Mouse (Mus musculus) bone marrow macrophage, adult 2 months (primary cell): ENCODE data around the gene Cd68. TPM values are rescaled to one million over a fixed set of nuclear protein-coding genes. Genes with fewer than 3 reads are reported as not detected.
A peak's percentile ranks its signal among the peaks of the same experiment; 100 is the strongest.

Source experiments
- H3K27ac ChIP-seq: 2 replicates; pipeline ENCODE4 v1.5.1; 2012; ENCODE audit warnings: low read depth, low read length; ENCODE audit not compliant: insufficient read depth
- H3K4me1 ChIP-seq: 2 replicates; pipeline ENCODE4 v1.6.1; 2012; ENCODE audit warnings: low read length; ENCODE audit not compliant: control insufficient read depth, insufficient read depth
- H3K4me3 ChIP-seq: 2 replicates; pipeline ENCODE4 v1.5.1; 2012; ENCODE audit warnings: mild to moderate bottlenecking, low read length, moderate library complexity; ENCODE audit not compliant: insufficient read depth
- CTCF ChIP-seq: IDR thresholded peaks from 2 replicates; pipeline ENCODE4 v1.5.1; 2012; ENCODE audit warnings: low read depth, mild to moderate bottlenecking, low read length, moderate library complexity
- POLR2A ChIP-seq: IDR thresholded peaks from 2 replicates; pipeline ENCODE4 v1.6.1; 2012; ENCODE audit warnings: mild to moderate bottlenecking, low read depth, low read length, borderline replicate concordance
- polyA plus RNA-seq: library from polyadenylated mRNA; stranded (reverse); fragments of >200 nt; gene quantifications from 2 replicates; pipeline ENCODE4 v1.2.4, GENCODE M21; 2012; ENCODE audit not compliant: missing spikeins, insufficient read depth, insufficient read length

Gene Cd68
- polyA plus RNA-seq, 1 experiment: 1,598 TPM

DNA sequence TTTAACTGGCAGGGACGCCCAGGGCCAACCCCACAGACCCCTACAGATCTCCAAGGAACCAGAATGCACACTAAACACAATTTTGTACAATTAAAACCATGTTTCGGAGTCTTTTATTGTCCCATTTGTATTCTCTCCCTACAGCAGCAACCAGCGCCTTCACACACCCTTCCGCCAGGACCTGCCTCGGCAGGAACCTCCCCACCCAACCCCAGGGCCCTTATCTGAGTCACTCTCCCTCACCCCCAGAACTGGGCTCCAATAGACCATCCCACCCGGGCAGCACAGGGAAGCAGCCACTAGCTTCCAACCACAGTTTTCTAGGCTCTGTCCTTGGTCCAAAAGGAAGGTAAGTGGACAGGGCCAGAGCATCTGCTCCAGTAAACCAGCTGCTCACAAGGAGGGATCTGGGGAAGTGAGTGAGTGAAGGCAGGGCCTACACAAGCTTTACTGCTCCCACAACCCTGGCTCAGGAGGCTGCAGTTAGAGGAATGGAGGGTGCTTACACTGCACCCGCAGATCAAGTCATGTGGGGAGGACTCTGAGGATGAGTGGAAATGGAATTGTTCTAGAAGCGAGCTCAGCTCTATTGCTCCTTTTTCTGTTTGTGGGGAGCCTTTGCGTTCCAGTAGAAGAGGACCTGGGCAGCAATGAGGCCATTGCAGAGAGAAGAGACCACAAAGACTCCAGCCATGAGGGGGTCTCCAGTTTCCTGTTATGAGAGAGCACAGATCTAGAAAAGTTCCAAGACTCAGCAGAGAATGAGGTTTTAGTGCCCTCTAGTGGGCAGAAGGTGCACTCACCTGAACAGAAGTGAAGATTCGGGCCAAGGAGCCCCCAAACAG, 9.1 kb downstream of the Cd68 start:
- TF ChIP-seq POLR2A: no peak
- TF ChIP-seq CTCF: peak; percentile 73
- H3K4me3 ChIP-seq: no peak overlapping the region

DNA sequence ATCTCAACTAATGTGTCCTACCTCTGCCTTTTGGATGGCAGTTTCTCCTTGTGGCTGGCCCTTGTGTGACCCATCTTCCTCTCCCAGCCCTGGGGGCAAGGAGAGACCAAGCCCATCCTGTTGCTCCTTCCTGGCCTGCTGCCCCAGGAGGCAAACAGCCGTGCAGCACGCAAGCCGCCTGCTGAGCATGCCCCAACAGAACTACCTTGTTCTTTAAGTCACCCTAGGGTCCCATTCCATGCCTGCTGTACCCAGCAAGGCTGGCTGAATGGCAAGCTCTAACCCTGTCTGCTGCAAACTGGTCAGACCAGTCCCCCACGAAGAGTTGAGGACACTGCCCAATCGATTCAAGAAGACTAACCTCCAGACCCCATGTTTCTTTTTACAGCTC, 9.9 kb downstream of the Cd68 start:
- Histone ChIP-seq H3K27ac (no peak overlapping the region), H3K4me3 (no peak overlapping the region), H3K4me1 (peaks cover 12% of the 10 kb centered on the region)
- TF ChIP-seq CTCF (no peak), POLR2A (no peak)

More for the DNA sequence above, 9.1 kb downstream of the Cd68 start:
- Histone ChIP-seq H3K4me1 (peaks cover 12% of the 10 kb centered on the region), H3K27ac (no peak overlapping the region)

DNA sequence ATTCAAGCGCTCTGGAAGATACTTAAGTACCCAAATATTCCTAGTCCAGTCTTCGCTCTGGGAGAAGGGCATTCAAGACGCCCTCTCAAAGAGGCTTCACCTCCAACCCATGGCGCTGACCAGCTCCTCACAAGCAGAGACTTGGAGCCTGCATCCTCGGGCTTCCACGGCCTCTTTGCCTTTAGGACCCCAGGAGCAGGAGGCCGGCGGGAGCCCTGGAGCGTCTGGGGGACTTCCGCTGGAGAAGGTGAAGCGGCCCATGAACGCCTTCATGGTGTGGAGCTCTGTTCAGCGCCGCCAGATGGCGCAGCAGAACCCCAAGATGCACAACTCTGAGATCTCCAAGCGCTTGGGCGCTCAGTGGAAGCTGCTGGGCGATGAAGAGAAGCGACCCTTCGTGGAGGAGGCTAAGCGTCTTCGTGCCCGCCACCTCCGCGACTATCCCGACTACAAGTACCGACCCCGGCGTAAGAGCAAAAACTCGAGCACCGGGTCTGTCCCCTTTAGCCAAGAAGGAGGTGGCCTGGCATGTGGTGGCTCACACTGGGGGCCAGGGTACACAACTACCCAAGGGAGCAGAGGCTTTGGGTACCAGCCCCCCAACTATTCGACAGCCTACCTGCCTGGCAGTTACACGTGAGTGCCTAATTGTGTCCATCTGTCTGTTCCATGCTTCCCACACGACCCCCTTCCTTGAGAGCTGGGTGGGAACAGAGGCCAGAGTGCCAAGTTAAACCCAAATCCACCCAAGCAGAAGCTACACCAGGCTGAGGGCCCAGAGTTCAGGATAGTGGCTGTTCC, 10.5 kb downstream of the Cd68 start, which contains the start of gene Sox15:
Sox15 (plus strand) TSS at position 51 of the 801 bp plus-strand sequence.
- Histone ChIP-seq H3K27ac (peak within 1 kb of the TSS; percentile 64), H3K4me3 (no peak within 1 kb of the TSS), H3K4me1 (peaks cover 12% of the 10 kb centered on the region)
- TF ChIP-seq POLR2A (no peak), CTCF (no peak)

DNA sequence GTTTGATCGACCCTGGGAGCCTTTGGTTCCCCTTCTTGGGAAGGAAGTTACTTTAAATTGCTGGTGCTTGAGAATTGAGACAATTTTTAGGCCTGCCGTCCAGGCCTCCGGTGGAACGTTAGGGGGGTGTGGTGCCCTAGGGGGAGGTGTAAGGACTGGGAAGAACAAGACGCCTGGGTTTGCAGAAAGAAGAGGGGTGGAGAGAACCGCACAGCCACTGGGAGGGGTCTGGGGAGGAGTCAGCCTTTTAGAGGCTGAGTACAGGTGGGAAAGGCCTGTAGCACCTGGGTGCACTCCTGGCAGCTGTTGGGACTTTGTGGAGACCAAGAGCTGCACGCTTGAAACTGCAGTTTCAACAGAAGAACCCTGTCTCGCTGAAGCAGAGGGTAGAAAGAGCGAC, 11.2 kb downstream of the Cd68 start:
- Histone ChIP-seq H3K4me1 (peaks cover 12% of the 10 kb centered on the region), H3K27ac (peak overlapping the region; percentile 64), H3K4me3 (no peak overlapping the region)
- TF ChIP-seq POLR2A: no peak
- no peak for TF ChIP-seq CTCF

DNA sequence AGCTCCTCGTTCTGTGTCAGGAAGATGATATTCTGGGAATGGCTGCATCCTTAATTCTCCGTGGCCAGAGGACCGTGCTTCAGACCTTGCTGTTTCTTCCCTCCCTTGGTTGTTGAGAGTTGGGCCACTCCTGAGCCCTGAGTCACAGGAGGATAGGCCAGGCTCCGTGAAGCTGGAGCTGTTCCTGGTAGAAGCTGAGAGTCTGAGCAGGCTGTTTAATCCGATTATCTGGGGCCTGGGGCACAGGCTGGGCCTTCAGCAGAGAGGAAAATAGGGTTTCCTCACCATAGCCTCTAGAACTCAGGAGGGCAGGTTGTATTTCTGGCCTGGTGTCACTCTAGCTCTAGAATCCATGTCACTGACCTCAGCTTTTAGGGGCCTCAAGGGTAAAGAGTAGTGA, 12.6 kb downstream of the Cd68 start:
- TF ChIP-seq POLR2A: no peak
- no peak for TF ChIP-seq CTCF

DNA sequence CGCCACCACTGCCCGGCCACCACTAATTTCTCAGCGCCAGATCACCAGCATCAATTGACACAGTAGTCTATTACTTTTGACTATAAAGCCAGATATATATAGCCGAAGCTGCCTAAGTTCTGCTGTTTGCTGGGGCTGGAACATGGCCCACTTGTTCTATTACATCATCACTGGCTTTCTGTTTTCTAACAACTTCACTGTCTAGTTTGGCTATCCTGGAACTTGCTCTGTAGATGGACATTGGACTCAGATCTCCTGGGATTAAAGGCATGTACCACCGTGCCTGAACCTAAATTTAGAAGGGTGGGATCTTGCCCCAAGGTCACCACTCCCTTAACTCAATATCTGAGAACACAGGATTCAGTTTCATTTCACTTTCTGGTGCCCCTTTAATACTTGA, 20.1 kb downstream of the Cd68 start:
- H3K27ac ChIP-seq: no peak overlapping the region
- H3K4me3 ChIP-seq: no peak overlapping the region
- TF ChIP-seq CTCF (no peak), POLR2A (no peak)
- no peaks in the 10 kb centered on the region for H3K4me1 ChIP-seq

More for the DNA sequence above, 12.6 kb downstream of the Cd68 start:
- Histone ChIP-seq H3K4me3 (no peak overlapping the region), H3K4me1 (peaks cover 12% of the 10 kb centered on the region), H3K27ac (no peak overlapping the region)

DNA sequence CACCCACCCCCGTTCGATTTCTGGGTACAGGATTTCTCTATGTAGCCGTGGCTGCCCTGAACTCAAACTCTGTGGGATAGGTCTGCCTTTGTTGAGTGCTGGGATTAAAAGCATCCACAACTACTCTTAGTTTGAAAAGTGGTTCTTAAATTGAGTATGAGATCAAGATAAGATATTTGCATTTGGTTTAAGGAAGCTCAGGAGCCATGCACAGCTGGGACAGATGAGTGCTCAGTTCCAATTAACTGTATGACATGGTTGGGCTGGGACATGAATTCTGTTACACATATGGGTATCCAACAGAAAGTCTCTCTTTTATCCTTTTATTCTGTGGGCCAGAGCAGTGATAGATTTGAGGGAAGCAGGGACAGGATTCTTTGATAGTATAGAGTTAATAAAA, 30.5 kb downstream of the Cd68 start:
- Histone ChIP-seq H3K4me1 (peaks cover 11% of the 10 kb centered on the region), H3K27ac (no peak overlapping the region), H3K4me3 (no peak overlapping the region)
- TF ChIP-seq CTCF: no peak
- no peak for TF ChIP-seq POLR2A

DNA sequence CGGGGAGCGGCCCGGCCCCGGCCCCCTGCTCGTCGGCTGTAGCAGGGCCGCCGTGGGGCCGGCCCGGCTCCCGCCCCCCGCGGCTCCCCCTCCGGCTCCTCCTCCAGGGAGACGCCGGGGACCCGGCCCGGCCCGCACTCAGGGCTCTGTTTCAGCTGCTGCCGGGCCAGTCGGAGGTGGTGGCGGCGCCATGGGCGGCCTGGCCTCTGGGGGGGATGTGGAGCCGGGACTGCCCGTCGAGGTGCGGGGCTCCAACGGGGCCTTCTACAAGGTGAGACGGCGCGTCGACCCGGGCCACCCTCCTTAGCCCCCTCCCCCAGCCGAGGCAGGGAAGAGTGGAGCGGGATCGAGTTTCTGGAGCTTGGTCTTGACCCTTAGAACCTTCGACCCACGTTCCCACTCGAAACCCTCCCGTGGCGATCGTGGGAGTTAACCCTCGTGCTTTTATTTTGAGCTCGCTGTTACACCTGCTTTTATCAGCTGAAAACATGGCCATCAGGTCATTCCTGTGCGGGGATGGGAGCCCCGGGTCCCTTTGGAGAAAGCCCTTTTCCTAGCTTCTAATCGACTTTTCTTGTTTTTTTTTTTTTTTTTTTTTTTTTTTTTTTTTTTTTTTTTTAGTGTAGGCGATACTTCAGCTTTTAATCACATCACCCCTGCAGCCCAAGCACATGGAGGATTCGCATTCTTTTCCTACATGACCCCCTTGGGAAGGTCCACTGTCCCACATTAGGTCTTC, 32.7 kb downstream of the Cd68 start:
- peak overlapping the region; percentile 74 for H3K4me3 ChIP-seq
- peak overlapping the region; percentile 61 for H3K27ac ChIP-seq
- TF ChIP-seq CTCF (no peak), POLR2A (no peak)
- H3K4me1 ChIP-seq: peaks cover 16% of the 10 kb centered on the region

DNA sequence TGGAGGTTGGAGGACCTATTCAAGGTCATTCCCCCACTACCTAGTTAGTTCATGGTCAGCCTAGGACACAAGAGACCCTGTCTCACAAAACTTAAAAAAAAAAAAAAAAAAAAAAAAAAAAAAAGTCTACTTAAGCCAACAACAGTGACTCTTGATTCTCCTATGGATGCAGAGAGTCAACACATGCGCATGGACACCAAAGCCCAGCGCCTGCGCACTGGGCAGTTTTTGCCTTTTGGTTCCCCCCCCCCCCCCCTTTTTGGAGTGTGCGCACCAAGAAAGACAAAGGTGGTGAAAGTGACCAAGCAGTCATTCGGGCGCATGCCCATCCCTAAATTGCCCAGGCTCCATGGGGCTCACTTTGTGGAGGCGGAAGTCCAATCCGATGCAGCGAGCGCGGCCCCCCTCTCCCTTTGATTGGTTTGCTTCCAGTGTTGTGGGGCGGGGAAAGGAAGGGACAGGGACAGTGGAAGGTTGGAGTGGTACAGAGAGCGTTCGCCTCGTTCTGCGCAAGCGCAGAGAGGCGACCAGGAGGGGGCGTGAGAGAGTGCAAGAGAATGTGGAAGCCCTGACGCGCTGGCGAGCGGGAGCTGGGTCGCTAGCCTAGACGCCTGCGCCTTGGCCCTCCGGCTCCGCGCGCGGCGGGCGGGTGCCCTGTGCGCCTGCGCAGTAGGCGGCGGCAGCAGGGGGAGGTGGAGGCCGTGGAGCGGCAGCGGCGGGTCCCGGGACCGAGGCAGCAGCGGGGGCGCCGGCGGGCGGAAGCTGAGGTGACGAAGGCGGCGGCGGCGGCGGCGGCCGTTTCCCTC, 33.5 kb downstream of the Cd68 start, which contains the start of gene Fxr2:
Fxr2 (plus strand) TSS at position 707 of the 806 bp plus-strand sequence.
- TF ChIP-seq CTCF (no peak), POLR2A (no peak)
- H3K4me3 ChIP-seq: peak within 1 kb of the TSS; percentile 74
- H3K4me1 ChIP-seq: peaks cover 16% of the 10 kb centered on the region

More for the DNA sequence above, 33.5 kb downstream of the Cd68 start, which contains the start of gene Fxr2:
- H3K27ac ChIP-seq: peak within 1 kb of the TSS; percentile 67
